Mouse (Mus musculus): ENCODE results near the gene Il18bp.

DNA sequence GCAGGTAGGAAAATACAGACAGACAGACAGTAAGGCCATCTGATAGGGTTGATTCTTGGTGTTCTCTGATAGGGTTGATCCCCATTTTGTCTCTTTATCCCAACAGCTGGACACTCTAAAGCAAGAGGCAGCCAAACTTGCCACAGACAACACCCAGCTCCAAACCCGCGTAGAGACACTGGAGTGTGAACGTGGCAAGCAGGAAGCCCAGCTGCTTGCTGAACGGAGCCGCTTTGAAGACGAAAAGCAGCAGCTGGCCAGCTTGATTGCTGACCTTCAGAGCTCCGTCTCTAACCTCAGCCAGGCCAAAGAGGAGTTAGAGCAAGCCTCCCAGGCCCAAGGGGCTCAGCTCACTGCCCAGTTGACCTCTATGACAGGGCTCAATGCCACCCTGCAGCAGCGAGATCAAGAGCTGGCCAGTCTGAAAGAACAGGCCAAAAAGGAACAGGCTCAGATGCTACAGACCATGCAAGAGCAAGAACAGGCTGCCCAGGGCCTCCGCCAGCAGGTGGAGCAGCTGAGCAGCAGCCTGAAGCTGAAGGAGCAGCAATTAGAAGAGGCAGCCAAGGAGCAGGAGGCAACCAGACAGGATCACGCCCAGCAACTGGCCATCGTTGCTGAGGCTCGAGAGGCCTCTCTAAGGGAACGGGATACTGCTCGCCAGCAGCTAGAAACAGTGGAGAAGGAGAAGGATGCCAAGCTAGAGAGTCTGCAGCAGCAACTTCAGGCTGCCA, 20.1 kb downstream of the Il18bp start:
- no peak for TF ChIP-seq POLR2A (IDR thresholded peaks at IDR 0.05; ENCODE audit: low read depth, low read length)
- peak; percentile 94 for TF ChIP-seq CTCF (IDR thresholded peaks at IDR 0.05; ENCODE audit: extremely low read depth, insufficient read depth, insufficient read length, insufficient replicate concordance)

Measured in spleen, adult 2 months (tissue).